Comparison of ENCODE assay signal across 26 mouse cellular contexts in genomic region chr6:135157496-135157895, GRCm38 (mm10). TPM values are rescaled to one million over a fixed set of nuclear protein-coding genes. Genes with fewer than 3 reads are reported as not detected.
DNase-seq lines count a peak whose midpoint lies in the region; ATAC-seq and TF ChIP-seq lines count a peak whose summit lies in the region.
"Had no signal": no experiment of that assay in that cellular context is flagged by ENCODE, and none has a peak within 500 bp of the region (broad histone marks: within the 10 kb centered on the region; RNA-seq: fewer than 3 reads in every experiment).

No protein-coding gene starts in this region.

- TF ChIP-seq CTCF in heart, adult 2 months (IDR thresholded peaks at IDR 0.05), result peak; percentile 36
- peak; percentile 34; the same call in 1 of the 2 replicates for TF ChIP-seq CTCF in liver, embryonic 14.5 days (IDR thresholded peaks at IDR 0.05; ENCODE audit: low read depth)

- 60% methylated on average over 4 of the region's 4 CpGs for WGBS in heart, adult 2 months
- 45% methylated on average over 4 of the region's 4 CpGs for WGBS in heart, embryonic 10.5 days
- 28% methylated on average over 4 of the region's 4 CpGs for WGBS in lung, embryonic 16.5 days
- WGBS in liver, embryonic 14.5 days (ENCODE audit: insufficient replicate concordance), result 65% methylated on average over 4 of the region's 4 CpGs

- ATAC-seq in lung, embryonic 16.5 days (ENCODE audit: low read depth), result peak; percentile 69
- ATAC-seq in liver, embryonic 14.5 days (ENCODE audit: insufficient read depth), result 0 out of 2 replicates have a peak, but pooled peaks have one; percentile 17
- 0 out of 2 replicates have a peak, but pooled peaks have one; percentile 26 for ATAC-seq in megakaryocyte-erythroid progenitor cell, adult 5-6 weeks (replicated peaks; ENCODE audit: low FRiP score, low TSS enrichment, poor library complexity, severe bottlenecking)
- ATAC-seq: forebrain, embryonic 14.5 days; midbrain, embryonic 13.5 days had no signal

- no peak overlapping the region for H3K9ac ChIP-seq in heart, adult 2 months (ENCODE audit: low read depth, low read length)
- no peak overlapping the region for H3K9ac ChIP-seq in lung, embryonic 16.5 days (ENCODE audit: low read length)
- 0 out of 2 replicates have a peak overlapping the region, but pooled peaks have one; percentile 9 for H3K9ac ChIP-seq in liver, embryonic 14.5 days (replicated peaks)
- H3K9ac ChIP-seq: embryonic facial prominence, embryonic 13.5 days; hindbrain, embryonic 12.5 days; limb, embryonic 12.5 days; midbrain, embryonic 13.5 days; neural tube, embryonic 13.5 days had no signal

- no peak overlapping the region for H3K4me3 ChIP-seq in heart, adult 2 months
- no peak overlapping the region for H3K4me3 ChIP-seq in heart, embryonic 10.5 days
- H3K4me3 ChIP-seq in lung, embryonic 16.5 days (ENCODE audit: low read length), result no peak overlapping the region
- H3K4me3 ChIP-seq in liver, embryonic 14.5 days (ENCODE audit: insufficient read depth in 1 of 2, low read depth in 2 of 2, low read length in 2 of 2), result no peak overlapping the region
- H3K4me3 ChIP-seq: embryonic facial prominence, embryonic 13.5 days; hindbrain, embryonic 12.5 days; left cerebral cortex, adult 2 months; limb, embryonic 12.5 days; midbrain, embryonic 13.5 days; neural tube, embryonic 13.5 days had no signal

- no peak for DNase-seq in heart, adult 2 months
- DNase-seq in heart, embryonic 10.5 days (ENCODE audit: low spot score), result no peak
- DNase-seq in lung, postnatal 4 days, result no peak
- DNase-seq in liver, embryonic 14.5 days (ENCODE audit: low read depth in 3 of 3, low spot score in 3 of 3), result no peak
- DNase-seq in cerebellum, adult 9-11 months, result no peak
- no peak for DNase-seq in neural tube, embryonic 10.5 days (ENCODE audit: extremely low spot score, low spot score)
- DNase-seq: B cell, adult 2 months; cerebellum, adult 2 months; gastrocnemius, postnatal 10 days; kidney, adult 18-20 months; kidney, postnatal 25 days; layer of hippocampus, adult 9-11 months; right cerebral cortex, adult 18-20 months; thymus, postnatal 4 days had no signal

- no peaks in the 10 kb centered on the region for H3K9me3 ChIP-seq in heart, embryonic 10.5 days
- H3K9me3 ChIP-seq in lung, embryonic 16.5 days (ENCODE audit: control insufficient read depth, low read length), result no peaks in the 10 kb centered on the region
- no peaks in the 10 kb centered on the region for H3K9me3 ChIP-seq in liver, embryonic 14.5 days (ENCODE audit: control insufficient read depth, low read length)
- H3K9me3 ChIP-seq: embryonic facial prominence, embryonic 13.5 days; hindbrain, embryonic 12.5 days; midbrain, embryonic 13.5 days; neural tube, embryonic 13.5 days had no signal

- TF ChIP-seq EP300 in heart, adult 2 months (IDR thresholded peaks at IDR 0.05; ENCODE audit: insufficient read depth, low read depth, low read length), result no peak
- TF ChIP-seq EP300 in liver, embryonic 14.5 days (IDR thresholded peaks at IDR 0.05; ENCODE audit: low read depth), result no peak

- no peak overlapping the region for H3K4me2 ChIP-seq in lung, embryonic 16.5 days (ENCODE audit: low read depth, low read length)
- no peak overlapping the region for H3K4me2 ChIP-seq in liver, embryonic 14.5 days (ENCODE audit: low read depth)
- H3K4me2 ChIP-seq: embryonic facial prominence, embryonic 13.5 days; hindbrain, embryonic 12.5 days; limb, embryonic 12.5 days; midbrain, embryonic 13.5 days; neural tube, embryonic 13.5 days had no signal

- H3K4me1 ChIP-seq in heart, adult 2 months (ENCODE audit: control insufficient read depth, insufficient read depth, low read length), result no peaks in the 10 kb centered on the region
- H3K4me1 ChIP-seq in heart, embryonic 10.5 days, result peaks cover 22% of the 10 kb centered on the region
- peaks cover 2% of the 10 kb centered on the region; the same call in 1 of the 2 replicates for H3K4me1 ChIP-seq in lung, embryonic 16.5 days (replicated peaks; ENCODE audit: control insufficient read depth, insufficient read depth, low read length)
- peaks cover 5 to 22% of the 10 kb centered on the region in 2 experiments; a peak in 3 of 4 replicates for H3K4me1 ChIP-seq in liver, embryonic 14.5 days (replicated peaks; ENCODE audit: control insufficient read depth in 2 of 2, insufficient read depth in 2 of 2, low read length in 1 of 2)
- H3K4me1 ChIP-seq: embryonic facial prominence, embryonic 13.5 days; hindbrain, embryonic 12.5 days; limb, embryonic 12.5 days; midbrain, embryonic 13.5 days; neural tube, embryonic 13.5 days had no signal

- no peaks in the 10 kb centered on the region for H3K36me3 ChIP-seq in heart, adult 2 months (ENCODE audit: control insufficient read depth, insufficient read depth, low read length)
- H3K36me3 ChIP-seq in heart, embryonic 10.5 days, result peaks cover 7% of the 10 kb centered on the region; the same call in 1 of the 2 replicates
- no peaks in the 10 kb centered on the region for H3K36me3 ChIP-seq in lung, embryonic 16.5 days (ENCODE audit: control insufficient read depth, insufficient read depth, low read length)
- H3K36me3 ChIP-seq in liver, embryonic 14.5 days (replicated peaks; ENCODE audit: control insufficient read depth, insufficient read depth, low read depth), result peaks cover 39% of the 10 kb centered on the region
- H3K36me3 ChIP-seq: embryonic facial prominence, embryonic 13.5 days; hindbrain, embryonic 12.5 days; limb, embryonic 12.5 days; midbrain, embryonic 13.5 days; neural tube, embryonic 13.5 days had no signal

- TF ChIP-seq POLR2A in heart, adult 2 months (IDR thresholded peaks at IDR 0.05; ENCODE audit: insufficient read depth, low read depth, low read length), result no peak

- no peaks in the 10 kb centered on the region for H3K27me3 ChIP-seq in heart, adult 2 months (ENCODE audit: control insufficient read depth, insufficient read depth, low read length)
- H3K27me3 ChIP-seq in heart, embryonic 10.5 days (ENCODE audit: insufficient read depth, poor library complexity, severe bottlenecking), result no peaks in the 10 kb centered on the region
- no peaks in the 10 kb centered on the region for H3K27me3 ChIP-seq in lung, embryonic 16.5 days (ENCODE audit: control insufficient read depth, insufficient read depth, low read depth, low read length)
- H3K27me3 ChIP-seq in liver, embryonic 14.5 days (ENCODE audit: control insufficient read depth, insufficient read depth, low read length), result no peaks in the 10 kb centered on the region
- H3K27me3 ChIP-seq: embryonic facial prominence, embryonic 13.5 days; hindbrain, embryonic 12.5 days; limb, embryonic 12.5 days; midbrain, embryonic 13.5 days; neural tube, embryonic 13.5 days had no signal

- intact Hi-C loops in heart, adult 2 months (cut with DNase I), result no loop called here

- no peaks in the 10 kb centered on the region for H3K79me2 ChIP-seq in heart, adult 2 months (replicated peaks; ENCODE audit: control insufficient read depth, insufficient read depth, low read length)

- no peak overlapping the region for H3K27ac ChIP-seq in heart, adult 2 months
- no peak overlapping the region for H3K27ac ChIP-seq in heart, embryonic 10.5 days
- no peak overlapping the region for H3K27ac ChIP-seq in lung, embryonic 16.5 days (ENCODE audit: low read length)
- H3K27ac ChIP-seq in liver, embryonic 14.5 days, result no peak overlapping the region
- H3K27ac ChIP-seq: embryonic facial prominence, embryonic 13.5 days; hindbrain, embryonic 12.5 days; left cerebral cortex, adult 2 months; limb, embryonic 12.5 days; midbrain, embryonic 13.5 days; neural tube, embryonic 13.5 days had no signal

RNA-seq across cellular contexts. Expression of gene Gprc5d, which starts 39.4 kb away (rescaled TPM):
- not detected for total RNA-seq in heart, adult 2 months (2021)
- not detected in 2 replicates for polyA plus RNA-seq in heart, adult 2 months (2012; rRNA removed)
- polyA plus RNA-seq in heart, embryonic 10.5 days (2016; fragmentation: Nextera tagmentation; extraction: Ambion mirVana), result not detected in 2 replicates
- not detected in 2 replicates for polyA plus RNA-seq in lung, embryonic 16.5 days (2015; fragmentation: Nextera tagmentation; extraction: Ambion mirVana)
- 0.28 and 0.41 TPM in 2 replicates for polyA plus RNA-seq in liver, embryonic 14.5 days (2012; rRNA removed)
- not detected in 2 replicates for polyA plus RNA-seq in liver, embryonic 14.5 days (2014; fragmentation: Nextera tagmentation; extraction: Ambion mirVana)
- not detected in 2 replicates for total RNA-seq in megakaryocyte-erythroid progenitor cell, adult 5-6 weeks (2014; fragmentation: Nextera tagmentation)
- total RNA-seq in megakaryocyte-erythroid progenitor cell, adult 5-6 weeks (2017), result not detected in 2 replicates
- total RNA-seq: adrenal gland, adult 18-20 months; adrenal gland, postnatal 4 days; gastrocnemius, postnatal 10 days had no signal
- polyA plus RNA-seq: embryonic facial prominence, embryonic 13.5 days; forebrain, embryonic 14.5 days; hindbrain, embryonic 12.5 days; limb, embryonic 12.5 days; neural tube, embryonic 13.5 days; small intestine, adult 2 months had no signal

RNA-seq across cellular contexts. Expression of gene Fam234b, which starts 40.3 kb away (rescaled TPM):
- total RNA-seq in heart, adult 2 months (2021), result 1 to 10 TPM; 6.4 to 9.5 TPM
- 5.8 TPM in 2 replicates for polyA plus RNA-seq in heart, adult 2 months (2012; rRNA removed)
- 9.8 and 11.6 TPM in 2 replicates for polyA plus RNA-seq in heart, embryonic 10.5 days (2016; fragmentation: Nextera tagmentation; extraction: Ambion mirVana)
- polyA plus RNA-seq in lung, embryonic 16.5 days (2015; fragmentation: Nextera tagmentation; extraction: Ambion mirVana), result 22.8 and 26.0 TPM in 2 replicates
- polyA plus RNA-seq in liver, embryonic 14.5 days (2012; rRNA removed), result 18.7 and 19.1 TPM in 2 replicates
- 27.8 and 34.9 TPM in 2 replicates for polyA plus RNA-seq in liver, embryonic 14.5 days (2014; fragmentation: Nextera tagmentation; extraction: Ambion mirVana)
- total RNA-seq in megakaryocyte-erythroid progenitor cell, adult 5-6 weeks (2014; fragmentation: Nextera tagmentation), result 57.4 and 66.3 TPM in 2 replicates
- total RNA-seq in megakaryocyte-erythroid progenitor cell, adult 5-6 weeks (2017), result 32.6 and 51.1 TPM in 2 replicates

RNA-seq across cellular contexts. Expression of gene Hebp1, which starts 40.3 kb away (rescaled TPM):
- total RNA-seq in heart, adult 2 months (2021), result 10 to 100 TPM; 46.6 to 57.8 TPM
- polyA plus RNA-seq in heart, adult 2 months (2012; rRNA removed), result 11.3 and 14.1 TPM in 2 replicates
- 20.7 and 21.2 TPM in 2 replicates for polyA plus RNA-seq in heart, embryonic 10.5 days (2016; fragmentation: Nextera tagmentation; extraction: Ambion mirVana)
- 11.4 and 18.4 TPM in 2 replicates for polyA plus RNA-seq in lung, embryonic 16.5 days (2015; fragmentation: Nextera tagmentation; extraction: Ambion mirVana)
- polyA plus RNA-seq in liver, embryonic 14.5 days (2012; rRNA removed), result 127 and 198 TPM in 2 replicates
- 60.1 and 70.2 TPM in 2 replicates for polyA plus RNA-seq in liver, embryonic 14.5 days (2014; fragmentation: Nextera tagmentation; extraction: Ambion mirVana)
- total RNA-seq in megakaryocyte-erythroid progenitor cell, adult 5-6 weeks (2014; fragmentation: Nextera tagmentation), result 109 and 112 TPM in 2 replicates
- 109 and 149 TPM in 2 replicates for total RNA-seq in megakaryocyte-erythroid progenitor cell, adult 5-6 weeks (2017)

Comparison
In these comparisons a context has a peak if more than half of its experiments do, and no peak if none do; other contexts are left out.
1. ATAC-seq: peak in every context shown above with its lines; median percentile 69 in lung, embryonic 16.5 days; 26 in megakaryocyte-erythroid progenitor cell, adult 5-6 weeks; 17 in liver, embryonic 14.5 days.